In the genomic region with DNA sequence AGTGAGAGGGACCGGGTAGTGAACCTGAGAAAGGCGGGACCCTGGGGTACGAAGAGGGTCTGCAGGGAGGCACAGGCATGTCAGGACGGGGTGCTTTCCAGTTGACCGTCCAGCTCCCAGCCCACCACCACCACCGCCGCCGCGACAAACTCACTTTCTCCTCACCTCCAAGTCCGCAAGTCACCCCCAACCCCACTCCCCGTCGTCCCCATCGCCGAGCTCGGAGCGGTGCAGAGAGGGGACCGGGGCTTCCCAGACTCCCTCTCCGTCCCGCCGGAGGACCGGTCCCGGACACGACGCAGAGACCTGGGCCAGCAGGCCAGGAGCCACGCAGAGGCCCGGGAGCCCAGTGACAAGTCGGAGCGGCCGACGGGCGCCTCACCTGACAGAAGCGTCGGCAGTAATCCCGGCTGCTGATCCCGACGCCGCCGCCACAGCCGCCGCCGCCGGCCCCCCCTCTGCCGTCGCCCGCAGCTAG, we compare ENCODE assay signal across 8 mouse cellular contexts. TPM values are rescaled to one million over a fixed set of nuclear protein-coding genes. Genes with fewer than 3 reads are reported as not detected.
A peak's percentile ranks its signal among the peaks of the same experiment; 100 is the strongest.
DNase-seq lines count a peak whose midpoint lies in the region; ATAC-seq and TF ChIP-seq lines count a peak whose summit lies in the region.

No protein-coding gene starts in this region.

- peaks cover 6% of the 10 kb centered on the region for H3K4me1 ChIP-seq in thymus, adult 2 months (replicated peaks; ENCODE audit: control insufficient read depth, insufficient read depth, low read length)
- H3K4me1 ChIP-seq in limb, embryonic 10.5 days = peaks cover 20% of the 10 kb centered on the region
- H3K4me1 ChIP-seq in neural tube, embryonic 14.5 days (ENCODE audit: control insufficient read depth, insufficient read depth, low read length) = peaks cover 22% of the 10 kb centered on the region

- H3K4me2 ChIP-seq in neural tube, embryonic 14.5 days (ENCODE audit: low read depth, low read length) = peak overlapping the region; percentile 87

- peak; percentile 26 for DNase-seq in embryo, embryonic 11.5 days (ENCODE audit: low read depth, low spot score)
- no peak for DNase-seq in embryo, embryonic 9.5 days (ENCODE audit: extremely low spot score)
- no peak for DNase-seq in thymus, adult 2 months
- DNase-seq in thymus, postnatal 4 days = no peak
- DNase-seq in limb, embryonic 10.5 days (ENCODE audit: low spot score) = no peak
- no peak for DNase-seq in ovary, postnatal 36 days (ENCODE audit: low spot score)
- no peak for DNase-seq in urinary bladder, postnatal 36 days (ENCODE audit: low spot score in 2 of 2)

- no peaks in the 10 kb centered on the region for H3K9me3 ChIP-seq in limb, embryonic 10.5 days (replicated peaks)
- no peaks in the 10 kb centered on the region for H3K9me3 ChIP-seq in neural tube, embryonic 14.5 days (ENCODE audit: control insufficient read depth, low read length)

- H3K36me3 ChIP-seq in thymus, adult 2 months (ENCODE audit: control insufficient read depth, insufficient read depth, low read length) = peaks cover 10% of the 10 kb centered on the region
- peaks cover 27% of the 10 kb centered on the region for H3K36me3 ChIP-seq in limb, embryonic 10.5 days
- H3K36me3 ChIP-seq in neural tube, embryonic 14.5 days (ENCODE audit: control insufficient read depth, insufficient read depth, low read length) = peaks cover 8% of the 10 kb centered on the region

- H3K4me3 ChIP-seq in thymus, adult 2 months (ENCODE audit: control insufficient read depth, insufficient read depth, low read length) = peak overlapping the region; percentile 74
- H3K4me3 ChIP-seq in limb, embryonic 10.5 days = peak overlapping the region; percentile 96
- peak overlapping the region; percentile 95 for H3K4me3 ChIP-seq in neural tube, embryonic 14.5 days (ENCODE audit: low read depth, low read length)

- under 1% methylated on average over 45 of the region's 45 CpGs for WGBS in thymus, adult 2 months
- under 1% methylated on average over 44 of the region's 45 CpGs for WGBS in limb, embryonic 10.5 days
- WGBS in neural tube, embryonic 14.5 days = under 1% methylated on average over 26 of the region's 45 CpGs

- ATAC-seq in neural tube, embryonic 14.5 days (ENCODE audit: low read depth) = peak; percentile 57

- H3K9ac ChIP-seq in neural tube, embryonic 14.5 days (replicated peaks; ENCODE audit: low read depth, low read length) = peak overlapping the region; percentile 90

- H3K27me3 ChIP-seq in thymus, adult 2 months (ENCODE audit: control insufficient read depth, insufficient read depth, low read length) = no peaks in the 10 kb centered on the region
- no peaks in the 10 kb centered on the region for H3K27me3 ChIP-seq in limb, embryonic 10.5 days (ENCODE audit: low read depth, poor library complexity, severe bottlenecking)
- H3K27me3 ChIP-seq in neural tube, embryonic 14.5 days (ENCODE audit: control insufficient read depth, insufficient read depth, low read length) = no peaks in the 10 kb centered on the region; the same call in 1 of the 2 replicates

- TF ChIP-seq POLR2A in thymus, adult 2 months (IDR thresholded peaks at IDR 0.05; ENCODE audit: control insufficient read depth, extremely low read depth, insufficient read depth, low read length, poor library complexity) = no peak

- TF ChIP-seq CTCF in thymus, adult 2 months (IDR thresholded peaks at IDR 0.05; ENCODE audit: borderline replicate concordance, control insufficient read depth, extremely low read depth, insufficient read depth, low read length, poor library complexity) = no peak

- H3K27ac ChIP-seq in thymus, adult 2 months (ENCODE audit: control insufficient read depth, insufficient read depth, low read length) = peak overlapping the region; percentile 10; the same call in 1 of the 2 replicates
- H3K27ac ChIP-seq in limb, embryonic 10.5 days = peak overlapping the region; percentile 97
- peak overlapping the region; percentile 97 for H3K27ac ChIP-seq in neural tube, embryonic 14.5 days (ENCODE audit: low read depth, low read length)

RNA-seq across cellular contexts. Expression of gene Zfp654, which starts 0.3 kb away (rescaled TPM):
- 1.9 and 2.0 TPM in 2 replicates for polyA plus RNA-seq in thymus, adult 2 months (2012; rRNA removed)
- polyA plus RNA-seq in limb, embryonic 10.5 days (2016; fragmentation: Nextera tagmentation; extraction: Ambion mirVana) = 5.3 and 5.8 TPM in 2 replicates
- polyA plus RNA-seq in neural tube, embryonic 14.5 days (2014; fragmentation: Nextera tagmentation; extraction: Ambion mirVana) = 8.5 and 11.6 TPM in 2 replicates

RNA-seq across cellular contexts. Expression of gene Cggbp1, which starts 0.7 kb away (rescaled TPM):
- polyA plus RNA-seq in thymus, adult 2 months (2012; rRNA removed) = 14.9 and 16.2 TPM in 2 replicates
- 72.9 and 92.0 TPM in 2 replicates for polyA plus RNA-seq in limb, embryonic 10.5 days (2016; fragmentation: Nextera tagmentation; extraction: Ambion mirVana)
- 81.7 and 97.5 TPM in 2 replicates for polyA plus RNA-seq in neural tube, embryonic 14.5 days (2014; fragmentation: Nextera tagmentation; extraction: Ambion mirVana)

Comparison
In these comparisons a context has a peak if more than half of its experiments do, and no peak if none do; other contexts are left out.
1. H3K27ac ChIP-seq: peak in every context shown above with its lines; median percentile 97 in limb, embryonic 10.5 days; 97 in neural tube, embryonic 14.5 days; 10 in thymus, adult 2 months.